Mouse (Mus musculus) erythroblast, embryonic 14.5 days (primary cell): ENCODE measurements around the gene Stx4a. TPM values are rescaled to one million over a fixed set of nuclear protein-coding genes. Genes with fewer than 3 reads are reported as not detected.
A peak's percentile ranks its signal among the peaks of the same experiment; 100 is the strongest.

Experiments
- H3K27me3 ChIP-seq: 2 replicates; pipeline ENCODE4 v1.6.1; 2012; ENCODE audit warnings: inconsistent platforms; ENCODE audit not compliant: control insufficient read depth
- H3K36me3 ChIP-seq: 2 replicates; pipeline ENCODE4 v1.6.1; 2012; ENCODE audit warnings: mild to moderate bottlenecking, inconsistent platforms; ENCODE audit not compliant: control insufficient read depth
- H3K4me1 ChIP-seq: 2 replicates; pipeline ENCODE4 v1.6.1; 2012; ENCODE audit warnings: inconsistent platforms; ENCODE audit not compliant: control insufficient read depth
- H3K4me3 ChIP-seq: replicated peaks from 2 replicates; pipeline ENCODE3; 2012; ENCODE audit warnings: moderate library complexity, mild to moderate bottlenecking, inconsistent platforms
- H3K9me3 ChIP-seq: 2 replicates; pipeline ENCODE4 v1.6.1; 2012; ENCODE audit warnings: low read length, inconsistent platforms, mixed read lengths; ENCODE audit not compliant: control insufficient read depth
- GATA1 ChIP-seq: IDR thresholded peaks from 2 replicates; pipeline ENCODE4 v1.6.1; 2012; ENCODE audit warnings: low read length, inconsistent platforms, mixed read lengths
- TAL1 ChIP-seq: IDR thresholded peaks from 3 replicates; pipeline ENCODE4 v1.6.1; 2012; ENCODE audit warnings: low read length, inconsistent platforms, mixed read lengths
- polyA plus RNA-seq: library from polyadenylated mRNA; stranded (reverse); fragments of >175 nt; gene quantifications from 2 replicates; pipeline ENCODE4 v1.2.3, GENCODE M21; 2012

Gene Stx4a
- polyA plus RNA-seq, 1 experiment = 1.4 TPM

- H3K9me3 ChIP-seq = peaks cover 31% of the 10 kb centered on the region
- H3K4me3 ChIP-seq = peak overlapping the region; percentile 99
- peaks cover 63% of the 10 kb centered on the region for H3K36me3 ChIP-seq
- peaks cover 4% of the 10 kb centered on the region; the same call in 1 of the 2 replicates for H3K27me3 ChIP-seq
- H3K4me1 ChIP-seq = peaks cover 47% of the 10 kb centered on the region
- TF ChIP-seq GATA1 = no peak
- TF ChIP-seq TAL1 = no peak
Measured at GRCm38 (mm10) chr7:127875627-127876001, 51.5 kb downstream of the Stx4a start.

GRCm38 (mm10) chr7:127876041-127876466, 52.0 kb downstream of the Stx4a start, which contains the start of gene Zfp646:
TSS of gene Zfp646 (plus strand) at chr7:127876221.
- Histone ChIP-seq H3K9me3 (peaks cover 35% of the 10 kb centered on the region), H3K36me3 (peaks cover 66% of the 10 kb centered on the region), H3K27me3 (peaks cover 4% of the 10 kb centered on the region; the same call in 1 of the 2 replicates), H3K4me1 (peaks cover 46% of the 10 kb centered on the region), H3K4me3 (peak within 1 kb of the TSS; percentile 99)
- TF ChIP-seq TAL1 (no peak), GATA1 (no peak)

- TF ChIP-seq TAL1 (no peak), GATA1 (no peak)
- Histone ChIP-seq H3K9me3 (peaks cover 42% of the 10 kb centered on the region), H3K4me3 (peak within 1 kb of the TSS; percentile 99), H3K36me3 (peaks cover 70% of the 10 kb centered on the region), H3K4me1 (peaks cover 43% of the 10 kb centered on the region), H3K27me3 (peaks cover 4% of the 10 kb centered on the region; the same call in 1 of the 2 replicates)
Measured at GRCm38 (mm10) chr7:127876467-127877348, 52.6 kb downstream of the Stx4a start, which contains the start of gene Zfp668. TSS of gene Zfp668 (minus strand) at chr7:127876828.

GRCm38 (mm10) chr7:127879301-127879700, 55.2 kb downstream of the Stx4a start:
- H3K4me3 ChIP-seq = no peak overlapping the region
- peaks cover 73% of the 10 kb centered on the region for H3K36me3 ChIP-seq
- peaks cover 4% of the 10 kb centered on the region; the same call in 1 of the 2 replicates for H3K27me3 ChIP-seq
- TF ChIP-seq TAL1 = no peak
- TF ChIP-seq GATA1 = no peak
- H3K4me1 ChIP-seq = peaks cover 37% of the 10 kb centered on the region
- H3K9me3 ChIP-seq = peaks cover 64% of the 10 kb centered on the region

GRCm38 (mm10) chr7:127880431-127880830, 56.3 kb downstream of the Stx4a start:
- peaks cover 64% of the 10 kb centered on the region for H3K9me3 ChIP-seq
- peaks cover 4% of the 10 kb centered on the region; the same call in 1 of the 2 replicates for H3K27me3 ChIP-seq
- TF ChIP-seq GATA1 = no peak
- TF ChIP-seq TAL1 = no peak
- peaks cover 33% of the 10 kb centered on the region for H3K4me1 ChIP-seq
- no peak overlapping the region for H3K4me3 ChIP-seq
- H3K36me3 ChIP-seq = peaks cover 80% of the 10 kb centered on the region

- peaks cover 34% of the 10 kb centered on the region for H3K4me1 ChIP-seq
- H3K4me3 ChIP-seq = no peak overlapping the region
- TF ChIP-seq TAL1 = no peak
- TF ChIP-seq GATA1 = no peak
- peaks cover 29% of the 10 kb centered on the region for H3K9me3 ChIP-seq
- peaks cover 98% of the 10 kb centered on the region for H3K36me3 ChIP-seq
- H3K27me3 ChIP-seq = no peaks in the 10 kb centered on the region; the same call in 1 of the 2 replicates
Measured at GRCm38 (mm10) chr7:127885951-127886350, 61.9 kb downstream of the Stx4a start.

- Histone ChIP-seq H3K9me3 (peaks cover 23% of the 10 kb centered on the region), H3K4me3 (no peak overlapping the region), H3K4me1 (peaks cover 34% of the 10 kb centered on the region), H3K27me3 (no peaks in the 10 kb centered on the region; the same call in 1 of the 2 replicates), H3K36me3 (peaks cover 96% of the 10 kb centered on the region)
- TF ChIP-seq TAL1 (no peak), GATA1 (no peak)
Measured at GRCm38 (mm10) chr7:127886551-127886950, 62.5 kb downstream of the Stx4a start.

GRCm38 (mm10) chr7:127887191-127887590, 63.1 kb downstream of the Stx4a start:
- H3K36me3 ChIP-seq = peaks cover 94% of the 10 kb centered on the region
- peaks cover 17% of the 10 kb centered on the region for H3K9me3 ChIP-seq
- peaks cover 34% of the 10 kb centered on the region for H3K4me1 ChIP-seq
- no peaks in the 10 kb centered on the region; the same call in 1 of the 2 replicates for H3K27me3 ChIP-seq
- H3K4me3 ChIP-seq = no peak overlapping the region
- TF ChIP-seq GATA1 (no peak), TAL1 (no peak)

GRCm38 (mm10) chr7:127887781-127888180, 63.7 kb downstream of the Stx4a start:
- no peaks in the 10 kb centered on the region for H3K27me3 ChIP-seq
- H3K36me3 ChIP-seq = peaks cover 94% of the 10 kb centered on the region
- H3K4me1 ChIP-seq = peaks cover 32% of the 10 kb centered on the region

More at GRCm38 (mm10) chr7:127887781-127888180, 63.7 kb downstream of the Stx4a start:
- H3K9me3 ChIP-seq = peaks cover 11% of the 10 kb centered on the region
- TF ChIP-seq GATA1 = no peak
- no peak for TF ChIP-seq TAL1
- H3K4me3 ChIP-seq = no peak overlapping the region
